Mouse (Mus musculus): ENCODE results near the gene Gm49403. TPM values are rescaled to one million over a fixed set of nuclear protein-coding genes. Genes with fewer than 3 reads are reported as not detected.

The Gm49403 gene
- total RNA-seq, 1 experiment from 2014 or later, result not detected

Other genes starting within 250 kb of the Gm49403 start
- gene Chrm1, start 220.1 kb upstream of the Gm49403 start, total RNA-seq (2017), result not detected in 2 replicates
- 124 and 150 TPM in 2 replicates for gene Slc3a2, start 160.6 kb upstream of the Gm49403 start, total RNA-seq (2017)
- 121 and 149 TPM in 2 replicates for gene Wdr74, start 148.1 kb upstream of the Gm49403 start, total RNA-seq (2017)
- gene 1700092M07Rik, start 143.2 kb upstream of the Gm49403 start, total RNA-seq (2017), result 1.5 and 5.8 TPM in 2 replicates
- gene Stx5a, start 142.5 kb upstream of the Gm49403 start, total RNA-seq (2017), result 45.7 and 60.0 TPM in 2 replicates
- gene Nxf1, start 126.9 kb upstream of the Gm49403 start, total RNA-seq (2017), result 126 and 129 TPM in 2 replicates
- 36.9 and 48.2 TPM in 2 replicates for gene Tmem223, start 112.9 kb upstream of the Gm49403 start, total RNA-seq (2017)
- gene Tmem179b, start 109.5 kb upstream of the Gm49403 start, total RNA-seq (2017), result 57.4 and 60.0 TPM in 2 replicates
- gene Taf6l, start 97.5 kb upstream of the Gm49403 start, total RNA-seq (2017), result 10.3 and 11.4 TPM in 2 replicates
- 52.9 and 62.4 TPM in 2 replicates for gene Polr2g, start 85.4 kb upstream of the Gm49403 start, total RNA-seq (2017)
- gene Zbtb3, start 81.4 kb upstream of the Gm49403 start, total RNA-seq (2017), result 1.8 and 1.9 TPM in 2 replicates
- gene Ttc9c, start 64.6 kb upstream of the Gm49403 start, total RNA-seq (2017), result 65.7 and 68.2 TPM in 2 replicates
- gene Hnrnpul2, start 63.9 kb upstream of the Gm49403 start, total RNA-seq (2017), result 89.1 and 100 TPM in 2 replicates
- 4.2 TPM in 1 of 2 replicates, not detected in the other for gene AC129217.1, start 54.2 kb upstream of the Gm49403 start, total RNA-seq (2017)
- gene Bscl2, start 46.5 kb upstream of the Gm49403 start, total RNA-seq (2017), result 34.5 and 41.5 TPM in 2 replicates
- gene Gng3, start 44.7 kb upstream of the Gm49403 start, total RNA-seq (2017), result not detected in 2 replicates
- gene Lrrn4cl, start 33.2 kb upstream of the Gm49403 start, total RNA-seq (2017), result 0.73 TPM in 1 of 2 replicates, not detected in the other
- 176 and 210 TPM in 2 replicates for gene Ubxn1, start 12.4 kb upstream of the Gm49403 start, total RNA-seq (2017)
- gene Uqcc3, start 3.0 kb upstream of the Gm49403 start, total RNA-seq (2017), result 110 and 122 TPM in 2 replicates
- gene Lbhd1, start 198 bp upstream of the Gm49403 start, total RNA-seq (2017), result 7.7 and 35.4 TPM in 2 replicates
- gene 1810009A15Rik, start 4.9 kb downstream of the Gm49403 start, total RNA-seq (2017), result 53.0 and 62.6 TPM in 2 replicates
- gene Gm49416, start 5.0 kb downstream of the Gm49403 start, total RNA-seq (2017), result not detected in 2 replicates
- 10.5 and 18.5 TPM in 2 replicates for gene Ints5, start 9.1 kb downstream of the Gm49403 start, total RNA-seq (2017)
- 63.4 and 73.1 TPM in 2 replicates for gene Ganab, start 14.1 kb downstream of the Gm49403 start, total RNA-seq (2017)
- gene B3gat3, start 36.4 kb downstream of the Gm49403 start, total RNA-seq (2017), result 17.5 and 18.6 TPM in 2 replicates
- gene Rom1, start 45.4 kb downstream of the Gm49403 start, total RNA-seq (2017), result 2.0 and 3.2 TPM in 2 replicates
- gene Eml3, start 45.6 kb downstream of the Gm49403 start, total RNA-seq (2017), result 22.9 and 41.2 TPM in 2 replicates
- gene Mta2, start 57.9 kb downstream of the Gm49403 start, total RNA-seq (2017), result 151 and 180 TPM in 2 replicates
- gene Tut1, start 69.9 kb downstream of the Gm49403 start, total RNA-seq (2017), result 19.9 and 25.9 TPM in 2 replicates
- 721 and 789 TPM in 2 replicates for gene Eef1g, start 83.1 kb downstream of the Gm49403 start, total RNA-seq (2017)
- 14.1 and 14.9 TPM in 2 replicates for gene Ahnak, start 105.4 kb downstream of the Gm49403 start, total RNA-seq (2017)
- not detected in 2 replicates for gene Scgb1a1, start 204.0 kb downstream of the Gm49403 start, total RNA-seq (2017)